Mouse (Mus musculus): Measurements from ENCODE around the gene Macrod2.

DNA sequence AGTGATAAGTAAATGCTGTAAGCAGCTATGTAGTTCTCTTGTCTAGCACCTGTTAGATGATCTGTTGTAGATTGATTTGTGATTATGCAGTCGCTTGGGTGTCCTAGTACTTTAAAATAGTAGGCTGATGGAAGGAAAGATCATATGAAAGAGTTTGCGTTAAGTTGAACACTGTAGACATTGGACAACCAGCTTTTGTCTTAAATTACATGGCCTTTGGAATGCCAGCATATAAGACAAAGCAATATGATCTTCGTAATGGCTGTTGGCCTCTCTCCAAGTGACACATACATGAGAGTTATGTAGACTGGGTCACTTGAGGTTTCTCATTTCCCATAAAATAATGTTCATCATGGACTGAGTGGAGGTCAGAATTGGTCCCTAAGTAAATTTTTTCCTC lies 778.5 kb downstream of the Macrod2 start:
- TF ChIP-seq CTCF (IDR thresholded peaks at IDR 0.05; ENCODE audit: control insufficient read depth, insufficient read depth, insufficient replicate concordance, low read depth, low read length) (no peak), POLR2A (IDR thresholded peaks at IDR 0.05; ENCODE audit: control insufficient read depth, low read depth, low read length) (no peak)

Data from testis, adult 2 months (tissue).